Mouse (Mus musculus) heart, embryonic 13.5 days (tissue): ENCODE data around the gene Zeb2. TPM values are rescaled to one million over a fixed set of nuclear protein-coding genes. Genes with fewer than 3 reads are reported as not detected.

ENCODE experiments used
- ATAC-seq: fragments of 200-750 bp; cut with Nextera tagmentation; 2 replicates; pipeline ENCODE4 v1.8.0; 2017; ENCODE audit warnings: moderate TSS enrichment; ENCODE audit not compliant: insufficient number of reproducible peaks, low FRiP score, low TSS enrichment; ENCODE audit errors: extremely low read depth
- H3K27ac ChIP-seq: fragments of 300-500 bp; sonication (generic); replicated peaks from 2 replicates; pipeline ENCODE4 v1.5.1; 2015; ENCODE audit warnings: moderate library complexity, mild to moderate bottlenecking, inconsistent platforms
- H3K27me3 ChIP-seq: fragments of 300-500 bp; sonication (generic); replicated peaks from 2 replicates; pipeline ENCODE4 v1.6.1; 2015; ENCODE audit warnings: mild to moderate bottlenecking, inconsistent platforms
- H3K36me3 ChIP-seq: fragments of 300-500 bp; sonication (generic); 2 replicates; pipeline ENCODE4 v1.6.1; 2015; ENCODE audit warnings: mild to moderate bottlenecking, inconsistent platforms
- H3K4me1 ChIP-seq: fragments of 300-500 bp; sonication (generic); 2 replicates; pipeline ENCODE4 v1.6.1; 2015; ENCODE audit warnings: inconsistent platforms
- H3K4me2 ChIP-seq: fragments of 300-500 bp; sonication (generic); 2 replicates; pipeline ENCODE4 v1.6.1; 2015; ENCODE audit warnings: inconsistent platforms, mild to moderate bottlenecking, moderate library complexity
- H3K4me3 ChIP-seq: fragments of 300-500 bp; sonication (generic); 2 replicates; pipeline ENCODE4 v1.5.1; 2015; ENCODE audit warnings: moderate library complexity, mild to moderate bottlenecking, inconsistent platforms
- H3K9ac ChIP-seq: fragments of 300-500 bp; sonication (generic); 2 replicates; pipeline ENCODE4 v1.6.1; 2015; ENCODE audit warnings: inconsistent platforms, mild to moderate bottlenecking, moderate library complexity
- H3K9me3 ChIP-seq: fragments of 300-500 bp; sonication (generic); 2 replicates; pipeline ENCODE4 v1.6.1; 2016; ENCODE audit warnings: inconsistent platforms
- WGBS: fragments of 180-500 bp; shearing (Covaris S2); methylation state at CpG from one replicate; pipeline ENCODE4 v1.1.7; 2015; ENCODE audit warnings: mixed read lengths; 5-methylcytosine and 5-hydroxymethylcytosine counted together
- polyA plus RNA-seq: library from polyadenylated mRNA; unstranded; fragments of >200 nt; fragmentation: Nextera tagmentation; extraction: Ambion mirVana; gene quantifications from 2 replicates; pipeline ENCODE4 v1.2.1, GENCODE M21; 2015

Zeb2 gene
- polyA plus RNA-seq, 1 experiment from 2014 or later: 22.4 TPM

GRCm38 (mm10) chr2:45059010-45059409, 58.2 kb downstream of the Zeb2 start:
- no peaks in the 10 kb centered on the region for H3K27me3 ChIP-seq
- H3K27ac ChIP-seq: no peak overlapping the region
- H3K9ac ChIP-seq: no peak overlapping the region
- 91% methylated on average over 12 of the region's 12 CpGs for WGBS
- H3K4me2 ChIP-seq: no peak overlapping the region
- H3K36me3 ChIP-seq: no peaks in the 10 kb centered on the region
- no peaks in the 10 kb centered on the region for H3K9me3 ChIP-seq
- no peak overlapping the region for H3K4me3 ChIP-seq
- no peak for ATAC-seq
- H3K4me1 ChIP-seq: peaks cover 89% of the 10 kb centered on the region

- Histone ChIP-seq H3K4me2 (no peak overlapping the region), H3K27me3 (no peaks in the 10 kb centered on the region), H3K27ac (0 out of 2 replicates have a peak overlapping the region, but pooled peaks have one; percentile 17), H3K36me3 (no peaks in the 10 kb centered on the region), H3K9me3 (no peaks in the 10 kb centered on the region), H3K4me3 (no peak overlapping the region), H3K4me1 (peaks cover 86% of the 10 kb centered on the region), H3K9ac (no peak overlapping the region)
- 65% methylated on average over 9 of the region's 9 CpGs for WGBS
- no peak for ATAC-seq
These were observed 59.0 kb downstream of the Zeb2 start for GRCm38 (mm10) chr2:45058183-45058582.

- Histone ChIP-seq H3K27me3 (no peaks in the 10 kb centered on the region), H3K9me3 (no peaks in the 10 kb centered on the region), H3K27ac (peak overlapping the region; percentile 36; the same call in 1 of the 2 replicates), H3K4me3 (no peak overlapping the region), H3K9ac (no peak overlapping the region), H3K4me2 (peak overlapping the region; percentile 16), H3K36me3 (no peaks in the 10 kb centered on the region), H3K4me1 (peaks cover 86% of the 10 kb centered on the region)
- WGBS: 50% methylated on average over 10 of the region's 10 CpGs
- ATAC-seq: no peak
These were observed 60.2 kb downstream of the Zeb2 start for GRCm38 (mm10) chr2:45056856-45057562.

GRCm38 (mm10) chr2:45055926-45056325, 61.3 kb downstream of the Zeb2 start:
- WGBS: 53% methylated on average over 6 of the region's 6 CpGs
- Histone ChIP-seq H3K4me1 (peaks cover 78% of the 10 kb centered on the region), H3K9me3 (no peaks in the 10 kb centered on the region), H3K4me2 (peak overlapping the region; percentile 14), H3K36me3 (no peaks in the 10 kb centered on the region), H3K9ac (no peak overlapping the region), H3K27me3 (no peaks in the 10 kb centered on the region), H3K4me3 (no peak overlapping the region), H3K27ac (peak overlapping the region; percentile 56)
- ATAC-seq: peak; percentile 27; the same call in 1 of the 2 replicates

- Histone ChIP-seq H3K9ac (no peak overlapping the region; the same call in 1 of the 2 replicates), H3K9me3 (no peaks in the 10 kb centered on the region), H3K27me3 (no peaks in the 10 kb centered on the region), H3K27ac (peak overlapping the region; percentile 43; the same call in 1 of the 2 replicates), H3K4me1 (peaks cover 71% of the 10 kb centered on the region), H3K36me3 (no peaks in the 10 kb centered on the region), H3K4me3 (no peak overlapping the region), H3K4me2 (peak overlapping the region; percentile 32)
- 42% methylated on average over 8 of the region's 8 CpGs for WGBS
- no peak for ATAC-seq
These were observed 62.1 kb downstream of the Zeb2 start for GRCm38 (mm10) chr2:45055034-45055615.

- no peaks in the 10 kb centered on the region for H3K27me3 ChIP-seq
- H3K36me3 ChIP-seq: no peaks in the 10 kb centered on the region
- no peak overlapping the region for H3K9ac ChIP-seq
- ATAC-seq: no peak
- H3K9me3 ChIP-seq: no peaks in the 10 kb centered on the region
- WGBS: 76% methylated on average over 11 of the region's 11 CpGs
- peak overlapping the region; percentile 43 for H3K27ac ChIP-seq
- H3K4me2 ChIP-seq: peak overlapping the region; percentile 32; the same call in 1 of the 2 replicates
- H3K4me3 ChIP-seq: no peak overlapping the region
- peaks cover 75% of the 10 kb centered on the region for H3K4me1 ChIP-seq
These were observed 62.8 kb downstream of the Zeb2 start for GRCm38 (mm10) chr2:45054070-45055025.

GRCm38 (mm10) chr2:45052587-45052986, 64.6 kb downstream of the Zeb2 start:
- H3K4me2 ChIP-seq: no peak overlapping the region
- H3K9ac ChIP-seq: no peak overlapping the region
- no peaks in the 10 kb centered on the region for H3K36me3 ChIP-seq
- peaks cover 63% of the 10 kb centered on the region for H3K4me1 ChIP-seq
- no peaks in the 10 kb centered on the region for H3K27me3 ChIP-seq
- peak overlapping the region; percentile 33; the same call in 1 of the 2 replicates for H3K27ac ChIP-seq
- no peaks in the 10 kb centered on the region for H3K9me3 ChIP-seq
- WGBS: 61% methylated on average over 4 of the region's 4 CpGs
- no peak for ATAC-seq
- no peak overlapping the region for H3K4me3 ChIP-seq

- WGBS: 81% methylated on average over 2 of the region's 2 CpGs
- no peaks in the 10 kb centered on the region for H3K36me3 ChIP-seq
- no peaks in the 10 kb centered on the region for H3K9me3 ChIP-seq
- no peak for ATAC-seq
- no peak overlapping the region for H3K27ac ChIP-seq
- no peak overlapping the region for H3K4me2 ChIP-seq
- no peak overlapping the region for H3K9ac ChIP-seq
- peaks cover 57% of the 10 kb centered on the region for H3K4me1 ChIP-seq
- H3K4me3 ChIP-seq: no peak overlapping the region
- no peaks in the 10 kb centered on the region for H3K27me3 ChIP-seq
These were observed 65.9 kb downstream of the Zeb2 start for GRCm38 (mm10) chr2:45051321-45051720.

- Histone ChIP-seq H3K9me3 (no peaks in the 10 kb centered on the region), H3K27ac (no peak overlapping the region)
These were observed 67.3 kb downstream of the Zeb2 start for GRCm38 (mm10) chr2:45049923-45050322.

GRCm38 (mm10) chr2:45049279-45049678, 67.9 kb downstream of the Zeb2 start:
- Histone ChIP-seq H3K9me3 (no peaks in the 10 kb centered on the region), H3K9ac (no peak overlapping the region), H3K4me1 (peaks cover 56% of the 10 kb centered on the region), H3K4me3 (no peak overlapping the region), H3K27me3 (no peaks in the 10 kb centered on the region), H3K36me3 (no peaks in the 10 kb centered on the region), H3K27ac (no peak overlapping the region), H3K4me2 (no peak overlapping the region)
- 48% methylated on average over 2 of the region's 2 CpGs for WGBS
- ATAC-seq: peak; percentile 80

More at GRCm38 (mm10) chr2:45049923-45050322, 67.3 kb downstream of the Zeb2 start:
- no peak overlapping the region for H3K4me2 ChIP-seq
- H3K27me3 ChIP-seq: no peaks in the 10 kb centered on the region
- H3K9ac ChIP-seq: no peak overlapping the region
- WGBS: 62% methylated on average over 4 of the region's 4 CpGs
- no peak overlapping the region for H3K4me3 ChIP-seq
- ATAC-seq: no peak
- H3K4me1 ChIP-seq: peaks cover 56% of the 10 kb centered on the region
- H3K36me3 ChIP-seq: no peaks in the 10 kb centered on the region
